Comparison of ENCODE assay signal across 9 mouse cellular contexts in genomic region chr19:27558199-27558598, GRCm38 (mm10).
"Had no signal": no experiment of that assay in that cellular context is flagged by ENCODE, and none has a peak within 500 bp of the region (broad histone marks: within the 10 kb centered on the region; RNA-seq: fewer than 3 reads in every experiment).

No protein-coding gene starts in this region.

- DNase-seq: kidney, adult 18-20 months; kidney, adult 9 months; kidney, postnatal 25 days; layer of hippocampus, adult 9-11 months; liver, postnatal 0 days; lung, embryonic 14.5 days; thymus, adult 2 months; thymus, postnatal 14 days; thymus, postnatal 4 days had no signal
